Mouse (Mus musculus): ENCODE data around the gene Ttc27. TPM values are rescaled to one million over a fixed set of nuclear protein-coding genes. Genes with fewer than 3 reads are reported as not detected.

Ttc27 gene
- polyA plus RNA-seq, 1 experiment from 2014 or later = 20.9 TPM

GRCm38 (mm10) chr17:74868185-74868907 lies 150.8 kb downstream of the Ttc27 start:
- 43% methylated on average over 12 of the region's 12 CpGs for WGBS

GRCm38 (mm10) chr17:74869556-74869955 lies 152.0 kb downstream of the Ttc27 start:
- 50% methylated on average over 8 of the region's 8 CpGs for whole genome bisulfite sequencing
- ATAC-seq (replicated peaks; ENCODE audit: low FRiP score, low read depth) = no peak
- Histone ChIP-seq H3K4me3 (replicated peaks; ENCODE audit: low read depth, low read length) (no peak overlapping the region), H3K4me2 (ENCODE audit: low read length) (no peak overlapping the region), H3K4me1 (replicated peaks; ENCODE audit: insufficient read depth, low read length) (peaks cover 34% of the 10 kb centered on the region), H3K9ac (ENCODE audit: low read depth, low read length) (no peak overlapping the region), H3K27ac (no peak overlapping the region; the same call in 1 of the 2 replicates), H3K36me3 (ENCODE audit: insufficient read depth, low read length) (no peaks in the 10 kb centered on the region), H3K27me3 (ENCODE audit: insufficient read depth, low read length) (no peaks in the 10 kb centered on the region), H3K9me3 (replicated peaks; ENCODE audit: low read length) (no peaks in the 10 kb centered on the region)
- no peak for DNase-seq (ENCODE audit: low spot score)
- no peak for TF ChIP-seq CTCF (IDR thresholded peaks at IDR 0.05; ENCODE audit: low read depth)

More at GRCm38 (mm10) chr17:74868185-74868907, 150.8 kb downstream of the Ttc27 start:
- H3K9ac ChIP-seq (ENCODE audit: low read depth, low read length) = no peak overlapping the region
- H3K4me1 ChIP-seq (replicated peaks; ENCODE audit: insufficient read depth, low read length) = peaks cover 34% of the 10 kb centered on the region
- no peak overlapping the region for H3K4me2 ChIP-seq (ENCODE audit: low read length)
- no peaks in the 10 kb centered on the region for H3K9me3 ChIP-seq (replicated peaks; ENCODE audit: low read length)
- DNase-seq (ENCODE audit: low spot score) (no peak), ATAC-seq (replicated peaks; ENCODE audit: low FRiP score, low read depth) (no peak)
- no peak overlapping the region for H3K27ac ChIP-seq
- no peaks in the 10 kb centered on the region for H3K36me3 ChIP-seq (ENCODE audit: insufficient read depth, low read length)
- H3K27me3 ChIP-seq (ENCODE audit: insufficient read depth, low read length) = no peaks in the 10 kb centered on the region
- TF ChIP-seq CTCF (IDR thresholded peaks at IDR 0.05; ENCODE audit: low read depth) = no peak
- no peak overlapping the region for H3K4me3 ChIP-seq (replicated peaks; ENCODE audit: low read depth, low read length)

GRCm38 (mm10) chr17:74870177-74871160 lies 152.9 kb downstream of the Ttc27 start:
- Histone ChIP-seq H3K27ac (peak overlapping the region; percentile 54), H3K36me3 (ENCODE audit: insufficient read depth, low read length) (no peaks in the 10 kb centered on the region), H3K9me3 (replicated peaks; ENCODE audit: low read length) (no peaks in the 10 kb centered on the region), H3K4me2 (ENCODE audit: low read length) (no peak overlapping the region), H3K4me1 (replicated peaks; ENCODE audit: insufficient read depth, low read length) (peaks cover 34% of the 10 kb centered on the region), H3K9ac (ENCODE audit: low read depth, low read length) (no peak overlapping the region), H3K4me3 (replicated peaks; ENCODE audit: low read depth, low read length) (no peak overlapping the region), H3K27me3 (ENCODE audit: insufficient read depth, low read length) (no peaks in the 10 kb centered on the region)
- peak; percentile 58 for DNase-seq (ENCODE audit: low spot score)
- ATAC-seq (replicated peaks; ENCODE audit: low FRiP score, low read depth) = no peak
- no peak for TF ChIP-seq CTCF (IDR thresholded peaks at IDR 0.05; ENCODE audit: low read depth)
- WGBS = 27% methylated on average over 14 of the region's 14 CpGs

- no peak for DNase-seq (ENCODE audit: low spot score)
- H3K27me3 ChIP-seq (ENCODE audit: insufficient read depth, low read length) = no peaks in the 10 kb centered on the region
- no peak for ATAC-seq (replicated peaks; ENCODE audit: low FRiP score, low read depth)
- 83% methylated on average over 9 of the region's 9 CpGs for WGBS
- H3K27ac ChIP-seq = no peak overlapping the region
- H3K4me1 ChIP-seq (replicated peaks; ENCODE audit: insufficient read depth, low read length) = peaks cover 21% of the 10 kb centered on the region
- no peak overlapping the region for H3K9ac ChIP-seq (ENCODE audit: low read depth, low read length)
- no peaks in the 10 kb centered on the region for H3K9me3 ChIP-seq (replicated peaks; ENCODE audit: low read length)
- TF ChIP-seq CTCF (IDR thresholded peaks at IDR 0.05; ENCODE audit: low read depth) = no peak
- no peaks in the 10 kb centered on the region for H3K36me3 ChIP-seq (ENCODE audit: insufficient read depth, low read length)
- H3K4me2 ChIP-seq (ENCODE audit: low read length) = no peak overlapping the region
- H3K4me3 ChIP-seq (replicated peaks; ENCODE audit: low read depth, low read length) = no peak overlapping the region
These were observed 155.0 kb downstream of the Ttc27 start for GRCm38 (mm10) chr17:74872567-74872966.

- 63% methylated on average over 1 of the region's 1 CpGs for WGBS
- H3K4me1 ChIP-seq (replicated peaks; ENCODE audit: insufficient read depth, low read length) = peaks cover 15% of the 10 kb centered on the region
- ATAC-seq (replicated peaks; ENCODE audit: low FRiP score, low read depth) (no peak), DNase-seq (ENCODE audit: low spot score) (no peak)
- no peak overlapping the region for H3K4me3 ChIP-seq (replicated peaks; ENCODE audit: low read depth, low read length)
- no peaks in the 10 kb centered on the region for H3K27me3 ChIP-seq (ENCODE audit: insufficient read depth, low read length)
- H3K9me3 ChIP-seq (replicated peaks; ENCODE audit: low read length) = no peaks in the 10 kb centered on the region
- H3K9ac ChIP-seq (ENCODE audit: low read depth, low read length) = no peak overlapping the region
- no peak overlapping the region for H3K27ac ChIP-seq
- H3K36me3 ChIP-seq (ENCODE audit: insufficient read depth, low read length) = no peaks in the 10 kb centered on the region
- no peak for TF ChIP-seq CTCF (IDR thresholded peaks at IDR 0.05; ENCODE audit: low read depth)
- H3K4me2 ChIP-seq (ENCODE audit: low read length) = no peak overlapping the region
These were observed 156.2 kb downstream of the Ttc27 start for GRCm38 (mm10) chr17:74873756-74874155.

- 69% methylated on average over 5 of the region's 5 CpGs for WGBS
- no peak for TF ChIP-seq CTCF (IDR thresholded peaks at IDR 0.05; ENCODE audit: low read depth)
- ATAC-seq (replicated peaks; ENCODE audit: low FRiP score, low read depth) (no peak), DNase-seq (ENCODE audit: low spot score) (no peak)
- Histone ChIP-seq H3K4me2 (ENCODE audit: low read length) (no peak overlapping the region), H3K27ac (no peak overlapping the region), H3K36me3 (ENCODE audit: insufficient read depth, low read length) (no peaks in the 10 kb centered on the region), H3K9me3 (replicated peaks; ENCODE audit: low read length) (no peaks in the 10 kb centered on the region), H3K4me1 (replicated peaks; ENCODE audit: insufficient read depth, low read length) (peaks cover 5% of the 10 kb centered on the region; the same call in 1 of the 2 replicates), H3K27me3 (ENCODE audit: insufficient read depth, low read length) (no peaks in the 10 kb centered on the region), H3K9ac (ENCODE audit: low read depth, low read length) (no peak overlapping the region), H3K4me3 (replicated peaks; ENCODE audit: low read depth, low read length) (no peak overlapping the region)
These were observed 158.2 kb downstream of the Ttc27 start for GRCm38 (mm10) chr17:74875740-74876139.
